Mouse (Mus musculus): ENCODE results near the gene Ano3.

The Ano3 gene

GRCm38 (mm10) chr2:110806302-110807093 is 144.2 kb downstream of the Ano3 start:
- DNase-seq (ENCODE audit: low spot score in 2 of 2), result no peak

- DNase-seq (ENCODE audit: low spot score in 2 of 2), result no peak
These were observed 154.8 kb downstream of the Ano3 start for GRCm38 (mm10) chr2:110795928-110796327.

DNA sequence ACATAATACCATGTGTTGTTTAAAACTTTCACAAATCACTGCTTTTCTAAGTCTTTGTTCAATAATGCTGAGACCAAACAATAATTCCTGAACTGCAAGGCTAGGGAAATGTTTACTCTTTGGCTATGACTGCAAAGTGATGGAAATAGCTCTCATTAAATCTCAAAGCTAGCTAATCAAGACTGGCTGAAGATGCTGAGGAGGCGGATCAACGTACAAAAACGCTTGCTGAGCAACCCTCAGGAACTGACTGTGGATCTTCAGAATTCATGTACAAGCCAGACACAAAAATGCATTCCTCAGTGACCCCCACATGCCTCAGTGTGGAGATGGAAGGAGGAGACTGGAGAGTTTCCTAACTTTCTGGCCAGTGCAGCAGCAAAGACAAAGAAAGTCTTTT is 155.3 kb downstream of the Ano3 start:
- no peak for DNase-seq (ENCODE audit: low spot score in 2 of 2)

DNA sequence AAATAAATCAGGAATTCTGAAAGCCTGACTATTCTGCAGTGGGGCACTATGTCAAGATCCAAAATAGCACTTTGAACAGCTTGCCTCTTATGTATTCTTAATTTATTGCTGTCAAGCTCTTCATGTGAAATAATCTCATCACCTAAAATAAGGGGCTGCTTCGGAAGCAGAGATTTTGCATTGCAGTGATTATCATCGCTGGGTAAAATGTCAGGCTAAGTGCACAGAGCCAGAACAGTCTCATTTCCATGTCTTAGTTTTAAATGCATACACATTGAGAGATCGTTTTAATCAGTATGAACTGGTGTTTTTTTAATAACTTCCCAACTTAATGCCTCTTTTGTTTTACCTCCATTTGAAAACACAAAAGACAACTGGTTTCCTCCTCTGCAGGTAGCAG is 163.3 kb downstream of the Ano3 start:
- no peak for DNase-seq (ENCODE audit: low spot score in 2 of 2)

DNA sequence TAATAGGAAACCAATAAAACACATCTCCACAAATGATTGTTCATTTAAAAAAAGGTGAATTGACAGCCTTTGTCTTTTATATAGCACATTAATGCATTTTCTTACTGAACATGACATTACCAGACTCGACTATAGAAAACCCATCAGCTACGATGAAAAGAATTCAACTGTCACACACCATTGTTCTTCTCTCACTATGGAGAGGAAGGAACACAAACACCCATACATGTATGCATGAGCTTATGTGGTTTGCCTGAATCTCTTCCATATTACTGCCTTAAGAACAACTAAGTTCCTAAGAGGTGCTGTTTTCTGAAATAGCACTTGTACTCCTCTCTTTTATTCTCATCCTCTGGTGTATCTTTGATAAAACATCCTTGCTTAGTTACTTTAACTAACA is 191.3 kb downstream of the Ano3 start:
- DNase-seq (ENCODE audit: low spot score in 2 of 2), result no peak

DNA sequence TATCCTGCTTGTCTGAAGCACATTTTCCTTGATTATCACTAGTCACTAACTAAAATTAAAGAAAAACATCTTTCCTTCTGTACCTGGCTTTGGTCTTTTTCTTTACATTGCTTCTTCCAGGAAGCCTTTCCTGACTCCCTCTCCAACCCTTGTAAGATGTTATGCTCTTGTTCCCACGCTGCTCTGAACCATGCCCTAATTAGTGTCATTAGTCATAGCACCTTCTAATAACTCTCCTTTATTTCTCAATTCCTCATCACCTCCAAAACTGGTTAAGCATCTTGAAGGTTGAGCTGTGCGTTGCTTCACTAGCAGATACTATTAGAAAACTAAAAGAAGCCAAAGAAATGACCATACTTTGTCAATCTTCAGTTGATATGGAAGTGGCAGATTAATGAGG is 193.2 kb downstream of the Ano3 start:
- DNase-seq (ENCODE audit: low spot score in 2 of 2), result no peak

GRCm38 (mm10) chr2:110740493-110740892 is 210.2 kb downstream of the Ano3 start:
- DNase-seq (ENCODE audit: low spot score in 2 of 2), result no peak

- no peak for DNase-seq (ENCODE audit: low spot score in 2 of 2)
These were observed 210.9 kb downstream of the Ano3 start for GRCm38 (mm10) chr2:110739781-110740180.

DNA sequence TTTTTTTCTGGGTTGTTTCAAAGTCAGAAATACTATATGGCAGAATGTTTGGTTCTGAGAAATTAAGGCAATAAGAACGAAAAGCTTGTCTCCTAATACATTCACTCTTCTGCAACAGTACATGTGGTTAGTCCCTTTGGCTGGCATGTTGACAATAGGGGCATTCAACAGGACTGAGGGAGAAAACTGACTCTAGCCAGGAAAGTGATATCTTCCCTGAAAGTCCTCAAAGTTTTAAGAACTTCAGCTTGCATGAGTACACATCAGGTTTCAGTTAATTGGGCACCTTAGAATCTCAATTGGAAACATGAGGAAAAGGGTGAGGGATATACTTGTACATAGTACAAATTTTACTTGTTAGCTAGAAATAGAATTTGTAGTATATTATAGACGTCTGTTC is 212.7 kb downstream of the Ano3 start:
- no peak for DNase-seq (ENCODE audit: low spot score in 2 of 2)

GRCm38 (mm10) chr2:110737236-110737635 is 213.5 kb downstream of the Ano3 start:
- DNase-seq (ENCODE audit: low spot score in 2 of 2), result no peak

DNA sequence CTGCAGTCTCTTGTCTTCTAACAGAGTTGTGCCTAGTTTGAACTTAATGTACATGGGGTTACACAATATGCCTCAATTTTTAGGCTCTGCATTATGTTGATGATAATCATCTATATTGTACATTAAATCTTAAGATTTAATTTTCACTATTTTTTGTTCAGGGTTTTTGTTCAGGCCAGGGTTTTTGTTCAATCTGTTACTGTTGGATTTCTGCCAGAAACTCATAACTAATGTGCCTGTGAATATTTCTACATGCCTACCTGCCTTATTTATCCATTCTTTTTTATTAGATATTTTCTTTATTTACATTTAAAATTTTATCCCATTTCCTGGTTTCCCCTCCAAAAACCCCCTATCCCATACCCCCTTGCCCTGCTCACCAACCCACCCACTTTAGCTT is 224.6 kb downstream of the Ano3 start:
- no peak for DNase-seq (ENCODE audit: low spot score in 2 of 2)

DNA sequence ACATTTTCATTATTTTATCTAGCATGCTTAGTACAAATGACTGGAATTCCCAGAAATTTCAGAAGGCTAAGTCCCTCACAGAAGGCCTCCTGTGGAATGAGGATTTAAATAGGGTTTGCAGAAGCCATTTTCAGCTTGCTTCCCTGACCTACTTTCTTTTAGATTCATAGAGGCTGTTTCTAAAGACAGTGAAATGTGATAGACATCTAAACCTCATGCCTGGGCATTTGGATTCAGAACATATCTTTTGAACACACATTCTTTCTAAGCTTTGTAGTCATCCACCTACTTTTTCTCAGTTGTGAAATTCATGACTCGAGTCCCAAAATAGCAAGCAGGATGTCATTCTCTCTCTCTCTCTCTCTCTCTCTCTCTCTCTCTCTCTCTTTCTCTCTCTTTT is 228.5 kb downstream of the Ano3 start:
- no peak for DNase-seq (ENCODE audit: low spot score in 2 of 2)

DNA sequence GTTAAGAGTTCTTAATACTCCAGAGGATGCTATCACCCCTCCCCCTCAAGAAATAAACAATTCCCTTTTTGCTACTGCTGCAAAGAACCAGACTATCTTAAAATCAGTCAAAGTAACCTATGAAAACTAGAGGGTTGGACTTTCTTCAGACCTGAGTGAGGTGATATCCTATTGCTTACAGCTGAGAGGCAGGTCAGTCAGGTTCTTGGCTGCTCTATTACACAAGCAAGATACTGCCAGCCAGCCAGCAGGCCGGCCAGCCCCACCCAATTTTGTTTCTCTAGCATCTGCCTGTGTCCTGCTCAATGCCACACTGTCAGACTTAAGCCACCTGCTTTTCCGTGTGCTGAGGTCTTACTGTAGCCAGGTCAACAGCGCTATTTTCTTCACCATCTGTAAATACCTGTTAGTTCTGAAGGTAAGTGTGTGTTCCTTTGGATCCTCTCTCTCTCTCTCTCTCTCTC is 229.4 kb downstream of the Ano3 start, which contains the start of gene Muc15:
Gene Muc15 (plus strand): TSS at position 51 of the 464 bp plus-strand sequence.
- DNase-seq (ENCODE audit: low spot score in 2 of 2), result no peak

DNA sequence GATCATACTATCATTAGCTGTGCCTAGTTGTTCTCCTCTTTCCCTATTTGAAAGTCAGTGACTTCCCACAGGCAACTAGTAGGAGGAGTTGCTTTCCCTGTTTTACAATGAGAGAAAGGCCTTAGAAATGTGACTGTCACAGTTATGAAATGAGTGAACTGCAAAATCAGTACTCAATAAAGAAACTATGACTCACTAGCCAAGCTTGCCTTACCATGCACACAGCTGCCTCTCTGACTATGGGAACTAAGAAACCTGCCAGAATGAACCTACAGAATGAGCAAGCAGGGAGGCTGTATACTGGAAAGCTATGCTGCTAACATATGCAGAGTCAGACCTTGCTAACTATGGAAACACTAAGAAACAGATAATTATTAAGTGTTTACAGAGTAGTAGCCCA is 231.7 kb downstream of the Ano3 start:
- DNase-seq (ENCODE audit: low spot score in 2 of 2), result no peak

- DNase-seq (ENCODE audit: low spot score in 2 of 2), result no peak
These were observed 240.5 kb downstream of the Ano3 start for GRCm38 (mm10) chr2:110710055-110710720.

- no peak for DNase-seq (ENCODE audit: low spot score in 2 of 2)
These were observed 241.3 kb downstream of the Ano3 start for GRCm38 (mm10) chr2:110709436-110709835.

- no peak for DNase-seq (ENCODE audit: low spot score in 2 of 2)
These were observed 279.6 kb downstream of the Ano3 start for GRCm38 (mm10) chr2:110671071-110671624.

DNA sequence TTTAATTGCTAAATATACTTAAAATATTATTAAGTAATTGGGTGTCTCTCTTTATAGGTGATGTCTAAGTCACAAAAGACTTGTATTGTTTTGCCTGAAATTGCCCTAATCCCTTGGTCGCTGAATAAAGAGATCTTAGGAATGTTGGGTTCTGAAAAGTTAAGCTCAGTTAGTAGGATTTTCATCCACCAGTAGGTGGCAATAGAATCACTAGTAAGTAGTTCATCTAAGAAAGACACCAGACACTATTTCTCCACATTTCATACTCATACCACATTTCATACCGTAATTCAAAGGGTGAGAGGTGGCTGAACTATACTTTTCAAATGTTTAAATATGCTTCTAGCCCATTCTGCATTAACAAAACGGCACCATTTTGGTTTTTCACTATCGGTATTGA is 287.4 kb downstream of the Ano3 start:
- no peak for DNase-seq (ENCODE audit: low spot score in 2 of 2)

- no peak for DNase-seq (ENCODE audit: low spot score in 2 of 2)
These were observed 305.9 kb downstream of the Ano3 start for GRCm38 (mm10) chr2:110644846-110645245.

DNA sequence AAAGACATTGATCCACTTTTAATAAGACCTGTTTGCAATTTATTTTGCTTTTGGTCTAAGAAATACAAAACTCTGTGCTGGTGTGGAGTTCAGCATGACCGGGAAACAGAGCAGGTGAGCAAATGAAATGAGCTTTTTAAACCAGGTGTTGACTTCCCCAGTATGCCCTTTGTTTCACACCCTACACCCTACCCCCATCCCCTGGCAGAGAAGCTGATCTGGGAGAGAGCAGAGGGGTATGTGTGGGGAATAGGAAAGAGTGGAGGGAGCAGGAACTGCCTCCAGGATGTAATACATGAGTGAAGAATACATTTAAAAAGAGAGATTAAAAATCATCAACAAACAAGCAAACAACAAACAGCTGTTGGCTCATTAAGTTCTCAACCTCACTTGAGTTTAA is 306.4 kb downstream of the Ano3 start:
- no peak for DNase-seq (ENCODE audit: low spot score in 2 of 2)

Data from spleen, postnatal 14 days (tissue).